Mouse (Mus musculus): Measurements from ENCODE around the gene Spock2.
A peak's percentile ranks its signal among the peaks of the same experiment; 100 is the strongest.
"Not testable (repeated sequence)": the region's sequence is repeated elsewhere in the genome, so short reads cannot be mapped to it uniquely, and the experiment has no call there.

The Spock2 gene

GRCm38 (mm10) chr10:60108321-60109111, 2.5 kb downstream of the Spock2 start:
- no peak for DNase-seq (ENCODE audit: low read depth, low spot score)

- no peak for DNase-seq (ENCODE audit: low read depth, low spot score)
Observed at GRCm38 (mm10) chr10:60109336-60109735, 3.3 kb downstream of the Spock2 start.

- no peak for DNase-seq (ENCODE audit: low read depth, low spot score)
Observed at GRCm38 (mm10) chr10:60109989-60110388, 4.0 kb downstream of the Spock2 start.

GRCm38 (mm10) chr10:60110908-60111475, 5.0 kb downstream of the Spock2 start:
- DNase-seq (ENCODE audit: low read depth, low spot score), result no peak

- DNase-seq (ENCODE audit: low read depth, low spot score), result no peak
Observed at GRCm38 (mm10) chr10:60113965-60114690, 8.1 kb downstream of the Spock2 start.

GRCm38 (mm10) chr10:60115345-60116185, 9.5 kb downstream of the Spock2 start:
- peak; percentile 85 for DNase-seq (ENCODE audit: low read depth, low spot score)

GRCm38 (mm10) chr10:60116997-60117396, 11.0 kb downstream of the Spock2 start:
- no peak for DNase-seq (ENCODE audit: low read depth, low spot score)

- DNase-seq (ENCODE audit: low read depth, low spot score), result no peak
Observed at GRCm38 (mm10) chr10:60118464-60118863, 12.4 kb downstream of the Spock2 start.

GRCm38 (mm10) chr10:60120630-60121029, 14.6 kb downstream of the Spock2 start:
- peak; percentile 72 for DNase-seq (ENCODE audit: low read depth, low spot score)

GRCm38 (mm10) chr10:60124078-60124477, 18.1 kb downstream of the Spock2 start:
- no peak for DNase-seq (ENCODE audit: low read depth, low spot score)

- DNase-seq (ENCODE audit: low read depth, low spot score), result no peak
Observed at GRCm38 (mm10) chr10:60125529-60126327, 19.7 kb downstream of the Spock2 start.

- no peak for DNase-seq (ENCODE audit: low read depth, low spot score)
Observed at GRCm38 (mm10) chr10:60128287-60128686, 22.3 kb downstream of the Spock2 start.

GRCm38 (mm10) chr10:60130504-60130903, 24.5 kb downstream of the Spock2 start:
- no peak for DNase-seq (ENCODE audit: low read depth, low spot score)

- no peak for DNase-seq (ENCODE audit: low read depth, low spot score)
Observed at GRCm38 (mm10) chr10:60133501-60133900, 27.5 kb downstream of the Spock2 start.

- DNase-seq (ENCODE audit: low read depth, low spot score), result no peak
Observed at GRCm38 (mm10) chr10:60134201-60134600, 28.2 kb downstream of the Spock2 start.

GRCm38 (mm10) chr10:60136010-60136409, 30.0 kb downstream of the Spock2 start:
- not testable (repeated sequence) for DNase-seq (ENCODE audit: low read depth, low spot score)

GRCm38 (mm10) chr10:60136935-60137334, 30.9 kb downstream of the Spock2 start:
- no peak for DNase-seq (ENCODE audit: low read depth, low spot score)

- no peak for DNase-seq (ENCODE audit: low read depth, low spot score)
Observed at GRCm38 (mm10) chr10:60138680-60139079, 32.7 kb downstream of the Spock2 start.

GRCm38 (mm10) chr10:60140751-60141150, 34.7 kb downstream of the Spock2 start:
- DNase-seq (ENCODE audit: low read depth, low spot score), result no peak

- no peak for DNase-seq (ENCODE audit: low read depth, low spot score)
Observed at GRCm38 (mm10) chr10:60141656-60142160, 35.7 kb downstream of the Spock2 start.
